Mouse (Mus musculus) brain, adult 2 months (tissue): ENCODE data around the gene Eomes.
A peak's percentile ranks its signal among the peaks of the same experiment; 100 is the strongest.

Experiments
- DNase-seq: peaks from one replicate; pipeline ENCODE4 v3.0.0; 2011; ENCODE audit warnings: low read depth, low spot score

The Eomes gene

DNA sequence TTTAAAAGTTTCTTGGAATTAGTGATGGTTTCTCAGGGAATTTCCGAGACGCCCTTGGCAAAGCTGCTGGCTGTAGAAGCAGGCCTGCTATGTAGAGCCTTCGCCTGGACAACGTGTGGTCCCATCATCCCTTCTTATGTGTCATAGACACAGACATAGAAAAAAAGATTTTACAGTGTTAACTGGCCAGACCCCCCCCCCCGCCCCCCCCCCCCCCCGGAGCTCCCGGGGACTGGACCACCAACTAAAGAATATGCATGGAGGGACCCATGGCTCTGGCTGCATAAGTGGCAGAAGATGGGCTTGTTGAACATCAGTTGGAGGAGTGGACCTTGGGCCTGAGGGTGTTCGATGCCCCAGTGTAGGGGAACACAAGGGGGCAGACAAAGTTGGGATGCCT lies 39.6 kb downstream of the Eomes start:
- DNase-seq = no peak

DNA sequence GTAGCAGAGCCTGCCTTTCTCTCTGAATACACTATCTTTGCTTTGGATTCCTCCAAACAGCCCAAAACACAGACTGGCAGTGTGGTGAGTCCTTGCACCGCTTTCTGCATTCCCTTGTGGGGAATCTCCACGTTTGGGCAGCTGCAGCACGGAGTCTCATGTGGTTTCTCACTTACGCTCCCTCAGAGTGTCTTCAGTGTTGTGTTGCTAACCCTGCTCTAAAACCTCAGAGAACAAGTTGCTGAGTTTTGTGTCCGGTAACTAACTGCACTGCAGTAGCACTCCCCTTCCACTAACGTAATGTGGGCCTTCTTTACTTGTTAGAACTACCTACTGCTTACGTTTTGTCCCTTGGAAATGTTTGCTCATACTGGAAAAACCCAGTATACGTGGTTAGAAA lies 41.1 kb downstream of the Eomes start:
- no peak for DNase-seq

GRCm38 (mm10) chr9:118520011-118520410 lies 42.0 kb downstream of the Eomes start:
- DNase-seq = peak; percentile 67

DNA sequence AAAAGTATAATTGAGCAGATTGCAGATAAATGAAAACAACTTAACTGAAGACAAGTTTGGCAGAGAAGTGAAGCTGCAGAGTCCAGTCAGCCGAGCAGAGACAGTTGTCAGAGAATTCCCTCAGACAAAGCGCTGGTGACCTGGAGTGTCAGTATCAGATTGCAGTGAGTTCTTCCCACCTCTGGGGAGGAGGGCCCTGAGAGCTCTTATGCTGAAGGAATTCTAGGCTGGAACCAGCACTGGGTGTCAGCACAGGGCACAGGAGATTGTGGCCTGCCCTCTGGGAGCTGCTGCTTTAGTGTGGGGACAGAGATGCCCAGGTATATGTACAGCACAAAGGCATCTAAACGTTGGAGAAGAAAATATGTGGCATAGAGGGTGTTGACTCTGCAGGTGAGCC lies 42.8 kb downstream of the Eomes start:
- no peak for DNase-seq

- DNase-seq = no peak
These were observed 43.6 kb downstream of the Eomes start for GRCm38 (mm10) chr9:118521659-118522058.

GRCm38 (mm10) chr9:118523738-118524137 lies 45.7 kb downstream of the Eomes start:
- DNase-seq = no peak

DNA sequence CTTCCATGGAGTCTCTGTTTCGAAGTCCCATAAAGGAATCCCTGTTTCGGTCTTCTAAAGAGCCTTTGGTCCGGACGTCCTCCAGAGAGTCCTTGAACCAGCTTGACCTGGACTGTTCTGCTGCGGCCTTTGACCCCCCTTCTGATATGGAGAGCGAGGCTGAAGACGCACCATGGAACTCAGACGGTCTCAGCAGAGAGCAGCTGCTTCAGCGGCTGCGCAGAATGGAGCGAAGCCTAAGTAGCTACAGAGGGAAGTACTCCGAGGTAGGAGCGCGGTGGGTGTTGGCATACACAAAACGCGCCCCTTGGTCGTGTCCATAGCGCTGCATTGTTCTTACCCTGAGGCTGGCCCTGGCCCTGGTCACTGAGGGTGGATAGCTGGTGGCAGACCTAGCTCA lies 49.0 kb downstream of the Eomes start:
- no peak for DNase-seq

DNA sequence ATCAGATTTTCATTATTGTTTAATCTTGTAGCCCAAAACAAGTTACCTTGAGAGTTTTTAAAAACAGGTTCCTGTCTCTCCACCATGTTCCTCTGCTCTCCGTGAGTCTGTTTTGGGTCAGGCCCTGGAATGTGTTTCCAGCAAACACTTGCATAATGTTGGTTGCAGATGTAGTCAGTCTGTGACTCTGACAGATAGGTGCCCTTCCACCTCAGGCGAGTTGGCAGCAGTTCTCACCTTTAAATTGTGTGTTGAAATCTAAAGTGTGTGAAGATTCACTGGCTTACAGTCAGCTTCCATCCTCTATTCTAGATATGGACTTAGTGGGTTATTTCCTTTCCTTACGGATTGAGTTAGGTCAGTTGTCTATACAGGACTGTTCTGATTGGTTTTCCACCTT lies 51.8 kb downstream of the Eomes start:
- DNase-seq = no peak

DNA sequence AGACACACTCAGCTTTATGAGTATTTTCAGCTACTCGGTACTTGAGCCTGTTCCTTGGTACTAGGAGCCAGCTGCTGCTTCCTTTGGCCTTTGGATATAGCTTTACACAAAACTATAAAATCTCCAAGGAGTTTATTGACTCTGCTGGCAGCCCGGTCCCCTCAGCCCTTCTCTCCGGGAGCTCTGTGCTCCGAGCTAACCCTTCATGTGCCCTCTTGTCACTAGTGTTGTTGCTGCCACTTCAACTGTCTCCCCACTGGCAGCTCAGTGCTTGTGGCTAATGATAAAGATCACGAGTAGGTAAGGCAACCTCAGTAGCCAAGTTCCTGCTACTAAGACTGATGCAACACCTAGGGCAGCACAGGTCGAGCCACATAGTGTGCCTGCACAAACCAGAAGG lies 52.7 kb downstream of the Eomes start:
- DNase-seq = no peak

GRCm38 (mm10) chr9:118532516-118533205 lies 54.6 kb downstream of the Eomes start:
- no peak for DNase-seq
